ENCODE assay signal across 13 mouse cellular contexts in the genomic region with DNA sequence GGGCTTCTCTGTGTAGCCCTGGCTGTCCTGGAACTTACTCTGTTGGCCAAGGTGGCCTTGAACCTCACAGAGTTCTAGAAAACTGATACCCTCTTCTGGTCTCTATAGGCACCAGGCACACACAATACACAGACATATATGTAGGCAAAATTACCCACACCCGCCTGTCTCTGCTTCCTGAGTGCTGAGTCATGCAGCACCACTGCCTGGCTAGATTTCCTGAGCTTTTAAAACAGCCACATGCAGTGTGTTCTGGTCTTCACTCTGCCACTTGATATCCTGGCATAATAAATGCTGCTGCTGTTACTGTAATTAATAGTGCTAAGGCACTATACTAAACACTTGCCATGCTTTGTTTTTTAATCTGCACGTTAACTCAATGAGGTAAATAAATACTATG. TPM values are rescaled to one million over a fixed set of nuclear protein-coding genes. Genes with fewer than 3 reads are reported as not detected.
DNase-seq lines count a peak whose midpoint lies in the region; ATAC-seq and TF ChIP-seq lines count a peak whose summit lies in the region.
"Had no signal": no experiment of that assay in that cellular context is flagged by ENCODE, and none has a peak within 500 bp of the region (broad histone marks: within the 10 kb centered on the region; RNA-seq: fewer than 3 reads in every experiment).

No protein-coding gene starts in this region.

- ATAC-seq in liver, embryonic 11.5 days (replicated peaks; ENCODE audit: low FRiP score) = no peak; the same call in 1 of the 2 replicates
- ATAC-seq in liver, embryonic 14.5 days (ENCODE audit: insufficient read depth) = peak; percentile 25; the same call in 1 of the 2 replicates
- ATAC-seq in midbrain, embryonic 14.5 days (ENCODE audit: low FRiP score, low TSS enrichment) = no peak

- no peak overlapping the region; the same call in 1 of the 2 replicates for H3K27ac ChIP-seq in liver, embryonic 11.5 days (ENCODE audit: low read depth, low read length)
- H3K27ac ChIP-seq in liver, embryonic 14.5 days = no peak overlapping the region
- H3K27ac ChIP-seq in midbrain, embryonic 14.5 days (replicated peaks; ENCODE audit: low read depth, low read length) = no peak overlapping the region
- no peak overlapping the region for H3K27ac ChIP-seq in limb, embryonic 10.5 days
- H3K27ac ChIP-seq: embryonic facial prominence, embryonic 15.5 days; hindbrain, embryonic 15.5 days had no signal

- no peaks in the 10 kb centered on the region for H3K9me3 ChIP-seq in liver, embryonic 11.5 days (ENCODE audit: control insufficient read depth, low read length)
- H3K9me3 ChIP-seq in liver, embryonic 14.5 days (ENCODE audit: control insufficient read depth, low read length) = no peaks in the 10 kb centered on the region
- H3K9me3 ChIP-seq in midbrain, embryonic 14.5 days (ENCODE audit: control insufficient read depth, low read length) = no peaks in the 10 kb centered on the region
- H3K9me3 ChIP-seq in limb, embryonic 10.5 days (replicated peaks) = no peaks in the 10 kb centered on the region
- H3K9me3 ChIP-seq: embryonic facial prominence, embryonic 15.5 days; hindbrain, embryonic 15.5 days had no signal

- H3K4me1 ChIP-seq in liver, embryonic 11.5 days (replicated peaks; ENCODE audit: control insufficient read depth, insufficient read depth, low read length) = peaks cover 28% of the 10 kb centered on the region
- peaks cover 26 to 35% of the 10 kb centered on the region in 2 experiments for H3K4me1 ChIP-seq in liver, embryonic 14.5 days (replicated peaks; ENCODE audit: control insufficient read depth in 2 of 2, insufficient read depth in 2 of 2, low read length in 1 of 2)
- H3K4me1 ChIP-seq in midbrain, embryonic 14.5 days (ENCODE audit: control insufficient read depth, insufficient read depth, low read length) = peaks cover 7% of the 10 kb centered on the region
- peaks cover 15% of the 10 kb centered on the region for H3K4me1 ChIP-seq in limb, embryonic 10.5 days

- H3K4me3 ChIP-seq in liver, embryonic 11.5 days (ENCODE audit: low read depth, low read length) = no peak overlapping the region
- H3K4me3 ChIP-seq in liver, embryonic 14.5 days (ENCODE audit: insufficient read depth in 1 of 2, low read depth in 2 of 2, low read length in 2 of 2) = no peak overlapping the region
- H3K4me3 ChIP-seq in midbrain, embryonic 14.5 days (replicated peaks; ENCODE audit: low read depth, low read length) = no peak overlapping the region
- H3K4me3 ChIP-seq in limb, embryonic 10.5 days = no peak overlapping the region
- H3K4me3 ChIP-seq: embryonic facial prominence, embryonic 15.5 days; hindbrain, embryonic 15.5 days had no signal

- H3K36me3 ChIP-seq in liver, embryonic 11.5 days (ENCODE audit: control insufficient read depth, insufficient read depth, low read length) = no peaks in the 10 kb centered on the region
- H3K36me3 ChIP-seq in liver, embryonic 14.5 days (replicated peaks; ENCODE audit: control insufficient read depth, insufficient read depth, low read depth) = no peaks in the 10 kb centered on the region
- no peaks in the 10 kb centered on the region for H3K36me3 ChIP-seq in midbrain, embryonic 14.5 days (ENCODE audit: control insufficient read depth, insufficient read depth, low read length)
- no peaks in the 10 kb centered on the region for H3K36me3 ChIP-seq in limb, embryonic 10.5 days
- H3K36me3 ChIP-seq: embryonic facial prominence, embryonic 15.5 days; hindbrain, embryonic 15.5 days had no signal

- no peak overlapping the region for H3K4me2 ChIP-seq in liver, embryonic 11.5 days
- H3K4me2 ChIP-seq in liver, embryonic 14.5 days (ENCODE audit: low read depth) = no peak overlapping the region; the same call in 1 of the 2 replicates
- no peak overlapping the region for H3K4me2 ChIP-seq in midbrain, embryonic 14.5 days (ENCODE audit: low read length)
- H3K4me2 ChIP-seq: embryonic facial prominence, embryonic 15.5 days; hindbrain, embryonic 15.5 days had no signal

- H3K9ac ChIP-seq in liver, embryonic 11.5 days (ENCODE audit: low read depth, low read length) = no peak overlapping the region
- H3K9ac ChIP-seq in liver, embryonic 14.5 days (replicated peaks) = no peak overlapping the region
- H3K9ac ChIP-seq in midbrain, embryonic 14.5 days (replicated peaks; ENCODE audit: low read length) = no peak overlapping the region
- H3K9ac ChIP-seq: embryonic facial prominence, embryonic 15.5 days; hindbrain, embryonic 15.5 days had no signal

- WGBS in liver, embryonic 11.5 days = 44% methylated on average over 2 of the region's 2 CpGs
- WGBS in liver, embryonic 14.5 days (ENCODE audit: insufficient replicate concordance) = 36% methylated on average over 2 of the region's 2 CpGs
- 89% methylated on average over 2 of the region's 2 CpGs for WGBS in midbrain, embryonic 14.5 days
- WGBS in limb, embryonic 10.5 days = 79% methylated on average over 2 of the region's 2 CpGs

- TF ChIP-seq EP300 in liver, embryonic 14.5 days (IDR thresholded peaks at IDR 0.05; ENCODE audit: low read depth) = no peak

- no peaks in the 10 kb centered on the region for H3K27me3 ChIP-seq in liver, embryonic 11.5 days (replicated peaks; ENCODE audit: control insufficient read depth, insufficient read depth, low read length)
- no peaks in the 10 kb centered on the region for H3K27me3 ChIP-seq in liver, embryonic 14.5 days (ENCODE audit: control insufficient read depth, insufficient read depth, low read length)
- no peaks in the 10 kb centered on the region for H3K27me3 ChIP-seq in midbrain, embryonic 14.5 days (ENCODE audit: control insufficient read depth, insufficient read depth, low read length)
- no peaks in the 10 kb centered on the region for H3K27me3 ChIP-seq in limb, embryonic 10.5 days (ENCODE audit: low read depth, poor library complexity, severe bottlenecking)
- H3K27me3 ChIP-seq: embryonic facial prominence, embryonic 15.5 days; hindbrain, embryonic 15.5 days had no signal

- TF ChIP-seq CTCF in liver, embryonic 14.5 days (IDR thresholded peaks at IDR 0.05; ENCODE audit: low read depth) = no peak

- peak; percentile 74 for DNase-seq in liver
- no peak for DNase-seq in liver, embryonic 11.5 days (ENCODE audit: low spot score)
- peak; percentile 16 for DNase-seq in brain, adult 2 months (ENCODE audit: low read depth, low spot score)
- DNase-seq in liver, embryonic 14.5 days (ENCODE audit: low read depth in 3 of 3, low spot score in 3 of 3) = peak; percentile 46 to 54 (median 53)
- DNase-seq in thymus, postnatal 36 days = peak; percentile 25 to 42
- no peak for DNase-seq in midbrain, embryonic 14.5 days
- DNase-seq in limb, embryonic 10.5 days (ENCODE audit: low spot score) = no peak
- no peak for DNase-seq in lung, adult 18-20 months
- DNase-seq: adrenal gland, postnatal 14 days; cerebellum, adult 8-10 months; lung, postnatal 36 days had no signal

RNA-seq across cellular contexts. Expression of a gene that starts 31.7 kb away (rescaled TPM):
- 66.2 and 66.3 TPM in 2 replicates for polyA plus RNA-seq in liver, embryonic 11.5 days (2014; fragmentation: Nextera tagmentation; extraction: Ambion mirVana)
- 27.4 and 28.6 TPM in 2 replicates for polyA plus RNA-seq in liver, embryonic 14.5 days (2012; rRNA removed)
- 36.2 and 41.3 TPM in 2 replicates for polyA plus RNA-seq in liver, embryonic 14.5 days (2014; fragmentation: Nextera tagmentation; extraction: Ambion mirVana)
- 50.1 and 73.6 TPM in 2 replicates for polyA plus RNA-seq in midbrain, embryonic 14.5 days (2014; fragmentation: Nextera tagmentation; extraction: Ambion mirVana)
- polyA plus RNA-seq in limb, embryonic 10.5 days (2016; fragmentation: Nextera tagmentation; extraction: Ambion mirVana) = 108 and 130 TPM in 2 replicates

RNA-seq across cellular contexts. Expression of a gene that starts 31.9 kb away (rescaled TPM):
- polyA plus RNA-seq in liver, embryonic 11.5 days (2014; fragmentation: Nextera tagmentation; extraction: Ambion mirVana) = 5.5 and 6.4 TPM in 2 replicates
- polyA plus RNA-seq in liver, embryonic 14.5 days (2012; rRNA removed) = 1.3 and 1.4 TPM in 2 replicates
- 1.8 and 2.1 TPM in 2 replicates for polyA plus RNA-seq in liver, embryonic 14.5 days (2014; fragmentation: Nextera tagmentation; extraction: Ambion mirVana)
- polyA plus RNA-seq in midbrain, embryonic 14.5 days (2014; fragmentation: Nextera tagmentation; extraction: Ambion mirVana) = 7.4 and 10.7 TPM in 2 replicates
- 9.4 and 11.2 TPM in 2 replicates for polyA plus RNA-seq in limb, embryonic 10.5 days (2016; fragmentation: Nextera tagmentation; extraction: Ambion mirVana)

RNA-seq across cellular contexts. Expression of a gene that starts 52.9 kb away (rescaled TPM):
- polyA plus RNA-seq in liver, embryonic 11.5 days (2014; fragmentation: Nextera tagmentation; extraction: Ambion mirVana) = 2.4 and 3.9 TPM in 2 replicates
- 12.7 and 14.8 TPM in 2 replicates for polyA plus RNA-seq in liver, embryonic 14.5 days (2012; rRNA removed)
- 15.0 and 15.9 TPM in 2 replicates for polyA plus RNA-seq in liver, embryonic 14.5 days (2014; fragmentation: Nextera tagmentation; extraction: Ambion mirVana)
- polyA plus RNA-seq in midbrain, embryonic 14.5 days (2014; fragmentation: Nextera tagmentation; extraction: Ambion mirVana) = 4.0 and 6.0 TPM in 2 replicates
- polyA plus RNA-seq in limb, embryonic 10.5 days (2016; fragmentation: Nextera tagmentation; extraction: Ambion mirVana) = 2.3 and 3.4 TPM in 2 replicates

RNA-seq across cellular contexts. Expression of a gene that starts 59.4 kb away (rescaled TPM):
- polyA plus RNA-seq in liver, embryonic 11.5 days (2014; fragmentation: Nextera tagmentation; extraction: Ambion mirVana) = 0.71 and 0.75 TPM in 2 replicates
- 0.05 and 0.08 TPM in 2 replicates for polyA plus RNA-seq in liver, embryonic 14.5 days (2012; rRNA removed)
- polyA plus RNA-seq in liver, embryonic 14.5 days (2014; fragmentation: Nextera tagmentation; extraction: Ambion mirVana) = 0.09 and 0.13 TPM in 2 replicates
- polyA plus RNA-seq in midbrain, embryonic 14.5 days (2014; fragmentation: Nextera tagmentation; extraction: Ambion mirVana) = 0.27 and 0.33 TPM in 2 replicates
- 0.73 and 0.94 TPM in 2 replicates for polyA plus RNA-seq in limb, embryonic 10.5 days (2016; fragmentation: Nextera tagmentation; extraction: Ambion mirVana)

RNA-seq across cellular contexts. Expression of a gene that starts 59.9 kb away (rescaled TPM):
- polyA plus RNA-seq in liver, embryonic 11.5 days (2014; fragmentation: Nextera tagmentation; extraction: Ambion mirVana) = 119 and 124 TPM in 2 replicates
- polyA plus RNA-seq in liver, embryonic 14.5 days (2012; rRNA removed) = 61.7 and 74.8 TPM in 2 replicates
- polyA plus RNA-seq in liver, embryonic 14.5 days (2014; fragmentation: Nextera tagmentation; extraction: Ambion mirVana) = 63.3 and 67.8 TPM in 2 replicates
- polyA plus RNA-seq in midbrain, embryonic 14.5 days (2014; fragmentation: Nextera tagmentation; extraction: Ambion mirVana) = 139 and 150 TPM in 2 replicates
- polyA plus RNA-seq in limb, embryonic 10.5 days (2016; fragmentation: Nextera tagmentation; extraction: Ambion mirVana) = 180 and 181 TPM in 2 replicates

Comparison
In these comparisons a context has a peak if more than half of its experiments do, and no peak if none do; other contexts are left out.
1. DNase-seq: peak in liver (single experiment), brain, adult 2 months (single experiment), liver, embryonic 14.5 days (3 of 3) and thymus, postnatal 36 days (2 of 2); none in liver, embryonic 11.5 days (single experiment), midbrain, embryonic 14.5 days (single experiment), limb, embryonic 10.5 days (single experiment) and lung, adult 18-20 months (0 of 2).